Mouse (Mus musculus): ENCODE data around the gene Mindy4.

Gene Mindy4

GRCm38 (mm10) chr6:55256500-55257191 lies 53.5 kb downstream of the Mindy4 start:
- in situ Hi-C loops (cut with MboI, MseI): no loop called here

DNA sequence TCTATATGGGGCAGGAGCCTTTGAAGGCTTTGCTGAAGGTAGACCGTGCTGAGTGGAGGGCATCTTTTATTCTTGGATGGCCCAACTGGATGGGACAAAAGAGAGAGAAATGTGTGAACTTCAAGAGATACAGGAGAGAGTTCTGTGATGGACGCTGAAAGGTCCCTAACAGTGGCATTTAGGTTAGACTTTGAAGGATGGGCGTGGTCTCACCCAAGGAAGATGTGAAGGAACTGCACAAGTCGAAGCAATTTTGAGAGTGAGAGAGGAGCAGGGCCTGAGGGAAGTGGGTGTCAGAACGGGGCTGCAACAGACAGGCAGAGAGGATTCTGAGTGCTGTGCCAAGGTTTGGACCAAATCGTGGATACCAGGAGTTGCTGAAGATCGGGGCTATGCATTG lies 54.1 kb downstream of the Mindy4 start:
- in situ Hi-C loops (cut with MboI, MseI): no loop called here

GRCm38 (mm10) chr6:55258428-55259325 lies 55.5 kb downstream of the Mindy4 start:
- in situ Hi-C loops (cut with MboI, MseI): no loop called here

DNA sequence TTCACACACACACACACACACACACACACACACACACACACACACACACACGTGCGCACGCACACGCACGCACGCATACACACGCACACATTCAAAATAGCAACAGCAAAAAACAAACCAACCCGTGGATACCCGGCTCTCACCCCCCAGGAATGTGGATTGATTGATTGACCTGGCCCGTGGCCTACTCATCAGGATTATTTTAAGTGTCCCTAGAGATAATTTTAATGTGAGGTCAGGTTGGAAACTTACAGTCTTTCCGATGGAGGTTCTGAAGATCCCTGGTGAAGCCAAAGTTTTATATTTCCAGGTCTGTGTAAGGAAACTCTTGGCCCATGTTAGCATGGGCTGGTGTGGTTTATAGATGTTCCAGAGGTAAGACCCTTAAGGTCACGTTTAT lies 59.0 kb downstream of the Mindy4 start:
- in situ Hi-C loops (cut with MboI, MseI): no loop called here

GRCm38 (mm10) chr6:55263490-55264046 lies 60.4 kb downstream of the Mindy4 start:
- in situ Hi-C loops (cut with MboI, MseI): no loop called here

GRCm38 (mm10) chr6:55264741-55265366 lies 61.7 kb downstream of the Mindy4 start:
- in situ Hi-C loops (cut with MboI, MseI): no loop called here

DNA sequence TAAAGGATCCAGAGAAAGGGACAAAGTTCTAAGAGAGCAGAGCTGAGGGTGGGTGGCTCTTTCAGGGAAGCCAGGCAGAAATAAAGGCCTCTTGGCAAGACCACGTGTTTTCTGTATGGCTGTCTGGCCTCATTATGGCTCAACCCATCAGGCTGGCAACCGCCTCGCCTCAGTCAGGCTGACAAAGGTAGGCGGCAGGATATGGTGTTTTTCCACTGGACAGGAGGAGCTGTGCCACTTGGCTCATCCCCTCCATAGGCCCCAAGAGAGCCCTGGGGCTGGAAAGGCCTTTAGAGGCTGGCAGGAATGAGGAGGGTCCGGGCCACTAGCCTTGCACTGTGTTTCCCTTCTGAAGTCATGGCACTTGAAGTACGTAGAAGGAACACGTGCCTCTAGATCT lies 69.8 kb downstream of the Mindy4 start:
- in situ Hi-C loops (cut with MboI, MseI): no loop called here

- in situ Hi-C loops (cut with MboI, MseI): no loop called here
These were observed 70.3 kb downstream of the Mindy4 start for GRCm38 (mm10) chr6:55273463-55273862.

GRCm38 (mm10) chr6:55275000-55275399 lies 71.8 kb downstream of the Mindy4 start:
- in situ Hi-C loops (cut with MboI, MseI): no loop called here

GRCm38 (mm10) chr6:55275786-55276185 lies 72.6 kb downstream of the Mindy4 start:
- in situ Hi-C loops (cut with MboI, MseI): no loop called here

- in situ Hi-C loops (cut with MboI, MseI): no loop called here
These were observed 73.6 kb downstream of the Mindy4 start for GRCm38 (mm10) chr6:55276692-55277282.

GRCm38 (mm10) chr6:55278086-55278485 lies 74.9 kb downstream of the Mindy4 start:
- in situ Hi-C loops (cut with MboI, MseI): no loop called here

GRCm38 (mm10) chr6:55278520-55278919 lies 75.3 kb downstream of the Mindy4 start:
- in situ Hi-C loops (cut with MboI, MseI): no loop called here

DNA sequence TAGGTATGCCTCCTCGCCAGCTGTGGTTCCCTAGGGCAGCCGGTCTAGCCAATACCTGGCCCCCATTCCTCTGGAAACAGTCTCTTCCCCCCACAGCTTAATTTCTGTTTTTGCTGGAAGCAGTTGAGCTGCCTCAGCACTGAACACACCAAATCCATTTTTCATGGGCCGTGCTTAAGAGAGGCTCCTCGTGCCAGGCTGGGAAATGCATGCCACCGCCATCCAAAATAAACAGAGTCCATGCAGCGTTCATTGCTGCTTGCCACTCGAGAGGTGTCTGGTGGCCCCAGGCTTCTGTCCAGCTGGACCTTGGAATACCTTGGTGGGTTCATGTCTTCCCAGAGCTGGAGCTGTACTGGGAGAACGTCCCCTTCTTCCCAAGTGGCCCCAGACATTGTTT lies 77.8 kb downstream of the Mindy4 start:
- in situ Hi-C loops (cut with MboI, MseI): no loop called here

DNA sequence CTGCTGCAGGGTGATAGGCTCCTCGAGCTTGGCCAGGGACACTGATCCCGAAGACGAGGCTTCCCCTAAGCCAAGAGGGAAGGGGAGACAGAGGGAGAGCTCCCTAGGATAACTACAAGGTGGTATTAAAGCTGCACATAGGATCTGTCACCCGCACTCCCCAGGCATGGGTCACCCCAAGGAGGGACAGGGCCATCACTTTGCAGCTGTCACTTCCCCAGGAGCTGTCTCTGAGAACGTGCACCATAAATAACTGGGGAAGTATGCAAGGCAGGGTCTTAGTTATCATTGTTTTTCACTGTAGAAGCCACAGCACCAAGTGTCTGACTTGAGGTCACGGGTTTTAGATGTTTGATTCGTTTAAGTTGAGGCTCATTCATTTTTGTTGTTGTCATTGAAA lies 78.5 kb downstream of the Mindy4 start:
- in situ Hi-C loops (cut with MboI, MseI): no loop called here

GRCm38 (mm10) chr6:55282348-55282747 lies 79.2 kb downstream of the Mindy4 start:
- in situ Hi-C loops (cut with MboI, MseI): no loop called here

- in situ Hi-C loops (cut with MboI, MseI): no loop called here
These were observed 82.0 kb downstream of the Mindy4 start for GRCm38 (mm10) chr6:55285218-55285617.

GRCm38 (mm10) chr6:55288007-55288602 lies 84.9 kb downstream of the Mindy4 start:
- in situ Hi-C loops (cut with MboI, MseI): no loop called here

DNA sequence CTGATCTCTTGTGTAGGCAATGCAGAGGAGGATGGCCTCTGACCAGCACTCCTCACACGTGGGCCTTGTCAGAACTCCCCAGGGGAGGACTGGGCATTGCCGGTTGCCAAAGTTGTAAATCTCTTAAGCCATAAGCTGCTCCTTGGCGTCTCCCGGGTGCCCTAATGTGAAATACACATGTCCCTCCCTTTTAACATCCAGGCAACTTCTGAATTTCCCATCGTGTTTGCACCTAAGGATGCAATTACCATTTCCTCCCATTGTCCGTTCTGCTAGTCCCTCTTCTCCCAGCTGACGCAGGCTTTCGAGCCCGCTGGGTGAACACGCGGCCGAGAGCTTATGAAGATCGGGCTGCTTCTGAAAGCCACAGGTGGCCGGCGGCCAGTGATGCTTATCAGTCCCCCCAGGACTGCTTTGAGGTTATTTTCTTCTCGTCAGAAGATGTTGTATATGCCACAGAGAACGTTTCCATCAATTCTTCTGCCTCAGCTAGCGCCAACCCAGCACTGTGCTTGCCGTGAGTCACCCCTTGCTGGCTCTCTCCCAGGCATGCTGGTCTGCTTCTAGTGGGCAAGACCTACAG lies 91.5 kb downstream of the Mindy4 start:
- in situ Hi-C loops (cut with MboI, MseI): no loop called here

DNA sequence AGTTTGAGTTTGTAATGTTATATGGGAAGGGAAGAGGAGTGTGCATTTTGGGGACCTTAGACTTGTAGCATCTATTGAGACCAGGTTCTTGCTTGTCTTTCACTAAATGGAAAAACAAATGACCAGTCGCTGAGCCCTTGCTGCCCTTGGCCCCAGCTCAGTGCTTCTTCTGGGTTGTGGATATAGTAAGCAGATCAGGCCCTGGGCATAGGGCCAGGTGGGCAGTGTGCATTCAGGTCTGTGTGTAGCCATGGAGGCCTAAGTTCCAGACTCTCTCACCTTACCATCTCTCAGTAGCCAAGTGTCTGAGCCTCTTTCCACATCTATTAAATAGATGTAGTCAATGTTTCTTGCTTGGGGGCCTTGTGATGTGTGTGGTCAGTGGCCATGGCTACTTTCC lies 92.1 kb downstream of the Mindy4 start:
- in situ Hi-C loops (cut with MboI, MseI): no loop called here

DNA sequence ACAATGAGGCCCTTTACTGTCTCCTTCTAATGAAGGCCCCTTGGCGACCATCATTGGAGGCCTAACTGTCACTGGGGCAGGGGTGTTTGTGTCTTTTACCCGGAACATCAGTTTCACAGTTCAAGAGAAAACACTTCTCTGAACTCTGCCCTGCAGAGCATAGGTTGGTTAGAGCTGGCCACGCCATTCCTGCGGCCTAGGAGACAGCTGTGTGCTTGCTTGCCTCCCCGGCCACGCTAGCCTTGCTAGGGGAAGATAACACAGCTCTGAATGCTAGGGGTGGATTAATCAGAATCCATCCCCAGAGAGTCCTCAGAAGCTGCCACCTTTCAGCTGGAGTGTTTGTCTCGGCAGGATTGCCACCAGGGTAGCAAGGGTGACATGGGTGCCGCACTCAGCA lies 96.3 kb downstream of the Mindy4 start:
- in situ Hi-C loops (cut with MboI, MseI): no loop called here

Data from T-helper 2 cell (primary cell).